Mouse (Mus musculus): Measurements from ENCODE around the gene Gm1140.
"Not testable (repeated sequence)": the region's sequence is repeated elsewhere in the genome, so short reads cannot be mapped to it uniquely, and the experiment has no call there.

Gm1140 gene

GRCm38 (mm10) chrX:67693462-67693861, at the start of gene Gm1140:
Gm1140 (minus strand) TSS chrX:67693562.
- not testable (repeated sequence) for DNase-seq

GRCm38 (mm10) chrX:67695398-67695797, 2.0 kb upstream of the Gm1140 start, which contains the start of gene Gm14692:
Gm14692 (plus strand) TSS chrX:67695698.
- not testable (repeated sequence) for DNase-seq
